Mouse (Mus musculus): ENCODE measurements around the gene Gsc2. TPM values are rescaled to one million over a fixed set of nuclear protein-coding genes. Genes with fewer than 3 reads are reported as not detected.
"Not testable (repeated sequence)": the region's sequence is repeated elsewhere in the genome, so short reads cannot be mapped to it uniquely, and the experiment has no call there.

Gene Gsc2
- polyA plus RNA-seq (2015; fragmentation: Nextera tagmentation; extraction: Ambion mirVana): 0.70 and 1.4 TPM in 2 replicates

DNA sequence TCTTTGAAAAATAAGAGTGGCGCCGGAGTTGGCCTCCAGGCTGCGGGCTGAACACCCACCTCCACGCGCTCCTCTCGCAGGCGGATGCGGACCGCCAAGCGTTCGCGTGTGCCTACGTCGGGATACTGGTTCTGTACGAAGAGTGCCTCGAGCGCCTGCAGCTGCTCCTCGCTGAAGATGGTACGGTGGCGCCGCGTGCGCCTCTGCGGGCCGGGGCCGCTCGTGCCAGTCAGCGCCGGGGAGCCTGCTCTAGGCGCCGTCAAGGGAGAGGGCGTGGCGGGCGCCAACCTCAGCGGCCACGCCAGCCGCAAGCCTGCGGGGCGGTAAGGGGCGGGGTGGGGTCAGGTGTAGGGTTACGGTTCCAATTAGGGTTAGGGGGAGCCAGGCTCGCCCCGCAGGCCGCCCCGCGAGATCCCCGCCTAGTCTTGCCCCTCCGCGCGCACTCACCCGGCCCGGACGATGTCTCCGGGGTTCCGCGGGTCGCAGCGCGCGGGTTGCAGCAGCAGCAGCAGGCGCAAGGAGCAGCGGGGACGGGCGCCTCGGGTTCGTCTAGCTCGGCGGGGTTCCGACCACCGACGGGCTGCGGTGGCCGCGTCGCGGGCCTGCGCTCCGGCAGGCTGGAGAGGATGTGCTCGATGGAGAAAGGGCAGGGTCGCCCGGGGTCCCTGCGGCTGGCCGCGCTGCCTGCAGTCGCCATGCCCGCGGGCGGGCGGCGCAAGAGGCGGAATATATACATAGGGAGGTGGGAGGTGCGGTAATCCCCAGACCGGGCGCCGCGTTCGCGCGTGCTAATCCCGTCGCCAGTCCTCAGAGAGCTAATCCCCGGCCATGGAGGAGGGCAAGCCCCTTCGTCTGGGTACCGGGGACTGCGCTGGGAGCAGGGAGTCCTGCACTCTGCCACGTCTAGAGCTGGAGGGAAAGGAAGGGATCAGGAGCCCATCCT lies at the start of gene Gsc2:
Gene Gsc2 (minus strand): TSS at position 753 of the 943 bp plus-strand sequence.
- peak within 1 kb of the TSS; percentile 56 for H3K4me2 ChIP-seq (ENCODE audit: low read length)
- peak within 1 kb of the TSS; percentile 51 for H3K9ac ChIP-seq (ENCODE audit: low read depth, low read length)
- H3K27me3 ChIP-seq (replicated peaks; ENCODE audit: control insufficient read depth, insufficient read depth, low read length): peaks cover 47% of the 10 kb centered on the region
- no peaks in the 10 kb centered on the region for H3K36me3 ChIP-seq (ENCODE audit: control insufficient read depth, insufficient read depth, low read length)
- H3K4me3 ChIP-seq (ENCODE audit: low read length): peak within 1 kb of the TSS; percentile 39
- peaks cover 15% of the 10 kb centered on the region for H3K4me1 ChIP-seq (ENCODE audit: control insufficient read depth, insufficient read depth, low read depth, low read length)
- H3K9me3 ChIP-seq (ENCODE audit: control insufficient read depth, low read length): no peaks in the 10 kb centered on the region
- H3K27ac ChIP-seq (ENCODE audit: low read depth, low read length): no peak within 1 kb of the TSS
- WGBS: under 1% methylated on average over 93 of the region's 106 CpGs
- no peak for ATAC-seq

DNA sequence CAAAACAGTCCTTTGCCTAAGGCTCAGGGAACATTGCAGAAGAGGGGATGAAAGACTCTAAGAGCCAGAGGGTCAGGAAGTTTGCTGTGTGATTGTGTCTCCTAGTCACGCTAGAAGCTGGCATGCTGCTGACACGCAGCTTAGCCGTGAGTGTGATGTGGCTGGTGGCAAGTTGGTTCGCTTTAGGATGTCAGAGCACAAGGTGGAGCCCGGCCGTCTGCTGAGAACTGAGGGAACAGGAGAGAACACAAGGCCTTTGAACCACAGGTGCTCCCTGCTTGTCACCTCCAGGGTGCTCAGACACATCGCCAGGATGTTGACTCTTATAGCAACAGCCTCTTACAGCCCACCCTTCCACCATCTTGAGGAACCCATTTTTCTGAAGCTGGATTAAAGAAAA lies 47.2 kb upstream of the Gsc2 start:
- Histone ChIP-seq H3K9me3 (ENCODE audit: control insufficient read depth, low read length) (no peaks in the 10 kb centered on the region), H3K27ac (ENCODE audit: low read depth, low read length) (no peak overlapping the region), H3K4me2 (ENCODE audit: low read length) (no peak overlapping the region), H3K4me3 (ENCODE audit: low read length) (no peak overlapping the region), H3K27me3 (replicated peaks; ENCODE audit: control insufficient read depth, insufficient read depth, low read length) (no peaks in the 10 kb centered on the region), H3K9ac (ENCODE audit: low read depth, low read length) (no peak overlapping the region), H3K4me1 (ENCODE audit: control insufficient read depth, insufficient read depth, low read depth, low read length) (no peaks in the 10 kb centered on the region), H3K36me3 (ENCODE audit: control insufficient read depth, insufficient read depth, low read length) (no peaks in the 10 kb centered on the region)
- no peak for ATAC-seq
- 87% methylated on average over 7 of the region's 7 CpGs for WGBS

DNA sequence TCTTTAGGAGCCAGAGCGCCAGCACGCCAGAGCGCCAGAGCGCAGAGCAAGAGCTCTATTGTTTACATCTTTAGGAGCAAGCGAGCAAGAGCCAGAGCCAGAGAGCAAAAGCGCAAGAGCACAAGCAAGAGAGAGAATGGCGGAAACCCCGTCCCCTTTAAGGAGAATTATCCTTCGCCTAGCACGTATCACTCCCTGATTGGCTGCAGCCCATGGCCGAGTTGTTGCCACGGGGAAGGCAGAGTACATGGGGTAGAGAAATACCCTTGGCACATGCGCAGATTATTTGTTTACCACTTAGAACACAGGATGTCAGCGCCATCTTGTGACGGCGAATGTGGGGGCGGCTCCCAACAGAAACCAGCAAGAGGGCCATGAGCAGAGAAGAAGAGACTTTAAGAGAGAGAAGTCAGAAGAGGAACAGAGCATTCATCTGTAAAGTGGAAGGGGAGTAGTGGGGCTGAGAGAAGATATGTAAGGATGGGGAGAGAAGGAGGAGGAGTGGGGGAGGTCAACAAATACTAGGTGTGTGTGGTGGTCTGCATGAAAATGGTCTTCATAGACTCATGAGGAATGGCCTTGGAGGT lies 41.3 kb upstream of the Gsc2 start:
- not testable (repeated sequence) for ATAC-seq; H3K4me1 ChIP-seq (ENCODE audit: control insufficient read depth, insufficient read depth, low read depth, low read length); H3K36me3 ChIP-seq (ENCODE audit: control insufficient read depth, insufficient read depth, low read length); H3K4me3 ChIP-seq (ENCODE audit: low read length); H3K27me3 ChIP-seq (replicated peaks; ENCODE audit: control insufficient read depth, insufficient read depth, low read length); H3K9me3 ChIP-seq (ENCODE audit: control insufficient read depth, low read length); H3K4me2 ChIP-seq (ENCODE audit: low read length); H3K9ac ChIP-seq (ENCODE audit: low read depth, low read length); H3K27ac ChIP-seq (ENCODE audit: low read depth, low read length)
- WGBS: 93% methylated on average over 16 of the region's 17 CpGs

- WGBS: 87% methylated on average over 3 of the region's 4 CpGs
- H3K4me2 ChIP-seq (ENCODE audit: low read length): no peak overlapping the region
- H3K4me3 ChIP-seq (ENCODE audit: low read length): no peak overlapping the region
- H3K9ac ChIP-seq (ENCODE audit: low read depth, low read length): no peak overlapping the region
- H3K36me3 ChIP-seq (ENCODE audit: control insufficient read depth, insufficient read depth, low read length): no peaks in the 10 kb centered on the region
- H3K9me3 ChIP-seq (ENCODE audit: control insufficient read depth, low read length): no peaks in the 10 kb centered on the region
- H3K4me1 ChIP-seq (ENCODE audit: control insufficient read depth, insufficient read depth, low read depth, low read length): no peaks in the 10 kb centered on the region; the same call in 1 of the 2 replicates
- no peaks in the 10 kb centered on the region for H3K27me3 ChIP-seq (replicated peaks; ENCODE audit: control insufficient read depth, insufficient read depth, low read length)
- no peak overlapping the region for H3K27ac ChIP-seq (ENCODE audit: low read depth, low read length)
- no peak for ATAC-seq
Measured at GRCm38 (mm10) chr16:17951618-17952017, 36.8 kb upstream of the Gsc2 start.

DNA sequence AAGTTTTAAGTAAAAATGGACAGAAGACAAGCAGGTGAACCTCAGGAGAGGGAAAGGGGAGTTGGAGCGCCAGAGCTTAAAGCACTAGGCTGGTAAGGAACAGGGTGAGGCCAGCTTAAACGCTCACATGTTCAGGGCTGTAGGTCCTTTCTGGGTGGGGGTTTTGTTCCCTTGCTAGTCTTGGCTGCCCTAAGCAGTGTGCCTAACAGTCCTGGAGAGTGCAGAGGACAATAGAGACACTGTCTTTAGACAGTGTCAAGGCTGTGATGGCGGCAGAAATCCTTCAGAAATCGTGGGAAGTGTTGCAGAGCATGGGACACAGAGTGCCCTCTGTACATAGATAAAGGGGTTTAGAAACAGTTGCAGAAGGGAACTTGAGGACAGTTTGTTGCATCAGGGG lies 35.2 kb upstream of the Gsc2 start:
- Histone ChIP-seq H3K4me1 (ENCODE audit: control insufficient read depth, insufficient read depth, low read depth, low read length) (no peaks in the 10 kb centered on the region; the same call in 1 of the 2 replicates), H3K27ac (ENCODE audit: low read depth, low read length) (no peak overlapping the region), H3K4me2 (ENCODE audit: low read length) (no peak overlapping the region), H3K36me3 (ENCODE audit: control insufficient read depth, insufficient read depth, low read length) (no peaks in the 10 kb centered on the region), H3K27me3 (replicated peaks; ENCODE audit: control insufficient read depth, insufficient read depth, low read length) (no peaks in the 10 kb centered on the region), H3K9me3 (ENCODE audit: control insufficient read depth, low read length) (no peaks in the 10 kb centered on the region), H3K4me3 (ENCODE audit: low read length) (no peak overlapping the region), H3K9ac (ENCODE audit: low read depth, low read length) (no peak overlapping the region)
- ATAC-seq: 0 out of 2 replicates have a peak, but pooled peaks have one; percentile 42
- 32% methylated on average over 4 of the region's 4 CpGs for WGBS

DNA sequence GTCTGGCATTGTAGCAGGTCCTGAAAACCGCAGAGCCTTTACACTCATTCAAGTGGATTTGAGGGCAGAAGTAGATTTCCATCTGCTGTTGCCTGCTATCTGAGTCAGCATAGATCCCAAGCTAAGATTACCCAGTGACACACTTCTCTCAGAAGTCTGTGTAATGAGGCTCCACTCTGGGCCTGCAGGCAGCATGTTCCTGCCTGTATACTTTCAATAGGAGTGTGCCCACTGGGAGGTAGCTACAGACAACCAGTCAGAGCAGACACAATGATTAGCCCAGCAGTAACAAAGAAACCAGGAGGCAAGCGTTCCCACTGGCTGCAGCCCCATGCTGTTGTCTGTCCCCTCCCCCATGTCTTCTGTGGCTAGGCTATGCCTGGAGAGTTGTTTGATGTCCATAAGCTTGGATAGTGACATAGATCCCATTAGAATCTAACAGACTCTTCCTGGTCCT lies 34.6 kb upstream of the Gsc2 start:
- no peak overlapping the region for H3K4me3 ChIP-seq (ENCODE audit: low read length)
- WGBS: 24% methylated on average over 2 of the region's 2 CpGs
- H3K27me3 ChIP-seq (replicated peaks; ENCODE audit: control insufficient read depth, insufficient read depth, low read length): no peaks in the 10 kb centered on the region
- H3K27ac ChIP-seq (ENCODE audit: low read depth, low read length): no peak overlapping the region
- no peak overlapping the region for H3K9ac ChIP-seq (ENCODE audit: low read depth, low read length)
- no peak overlapping the region for H3K4me2 ChIP-seq (ENCODE audit: low read length)
- no peaks in the 10 kb centered on the region; the same call in 1 of the 2 replicates for H3K4me1 ChIP-seq (ENCODE audit: control insufficient read depth, insufficient read depth, low read depth, low read length)
- H3K36me3 ChIP-seq (ENCODE audit: control insufficient read depth, insufficient read depth, low read length): no peaks in the 10 kb centered on the region
- no peaks in the 10 kb centered on the region for H3K9me3 ChIP-seq (ENCODE audit: control insufficient read depth, low read length)
- ATAC-seq: peak; percentile 60

DNA sequence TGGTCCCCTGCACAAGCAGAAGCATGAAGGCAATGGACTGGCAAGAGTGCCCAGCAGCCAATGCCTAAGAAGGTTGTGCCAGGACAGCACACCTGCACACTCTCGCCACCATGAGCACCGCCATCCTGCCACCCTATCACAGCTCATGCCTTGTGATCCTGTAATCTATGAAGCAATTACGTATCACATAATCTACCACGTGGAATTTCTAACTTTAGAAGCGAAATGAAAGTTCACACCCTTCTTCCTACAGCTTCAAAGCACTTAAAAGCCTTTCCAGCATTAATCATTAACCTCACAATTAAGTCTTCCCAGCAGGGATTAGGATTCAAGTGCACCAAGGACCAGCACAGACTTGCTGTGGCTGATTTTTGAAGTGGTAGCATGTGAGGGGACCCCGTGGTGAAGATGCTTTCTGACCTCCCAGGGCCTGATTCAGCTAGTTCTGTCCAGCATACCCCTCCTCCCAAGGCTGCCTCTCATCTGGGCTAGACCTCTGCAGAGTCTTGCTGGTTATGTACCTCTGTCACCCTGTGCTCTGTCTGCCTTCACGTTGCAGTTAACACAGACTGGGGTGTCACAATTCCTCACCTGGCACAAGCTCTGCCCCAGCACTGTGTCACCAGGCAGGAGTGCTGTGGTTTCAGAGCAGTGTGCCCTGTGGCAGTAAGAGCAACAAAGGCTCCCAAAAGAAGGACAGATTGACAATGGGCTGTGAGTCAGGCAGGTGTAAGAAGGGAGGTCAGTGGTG lies 30.4 kb upstream of the Gsc2 start:
- WGBS: 61% methylated on average over 7 of the region's 7 CpGs
- H3K4me2 ChIP-seq (ENCODE audit: low read length): no peak overlapping the region
- peak overlapping the region; percentile 13; the same call in 1 of the 2 replicates for H3K9ac ChIP-seq (ENCODE audit: low read depth, low read length)
- no peaks in the 10 kb centered on the region for H3K9me3 ChIP-seq (ENCODE audit: control insufficient read depth, low read length)
- H3K4me1 ChIP-seq (ENCODE audit: control insufficient read depth, insufficient read depth, low read depth, low read length): no peaks in the 10 kb centered on the region; the same call in 1 of the 2 replicates
- H3K4me3 ChIP-seq (ENCODE audit: low read length): no peak overlapping the region
- H3K27me3 ChIP-seq (replicated peaks; ENCODE audit: control insufficient read depth, insufficient read depth, low read length): no peaks in the 10 kb centered on the region
- no peak overlapping the region for H3K27ac ChIP-seq (ENCODE audit: low read depth, low read length)
- no peak for ATAC-seq
- H3K36me3 ChIP-seq (ENCODE audit: control insufficient read depth, insufficient read depth, low read length): no peaks in the 10 kb centered on the region

- no peaks in the 10 kb centered on the region for H3K36me3 ChIP-seq (ENCODE audit: control insufficient read depth, insufficient read depth, low read length)
- H3K27me3 ChIP-seq (replicated peaks; ENCODE audit: control insufficient read depth, insufficient read depth, low read length): no peaks in the 10 kb centered on the region
- 63% methylated on average over 8 of the region's 8 CpGs for WGBS
Measured at GRCm38 (mm10) chr16:17943466-17943865, 28.6 kb upstream of the Gsc2 start.

More at GRCm38 (mm10) chr16:17943466-17943865, 28.6 kb upstream of the Gsc2 start:
- Histone ChIP-seq H3K9me3 (ENCODE audit: control insufficient read depth, low read length) (no peaks in the 10 kb centered on the region), H3K4me2 (ENCODE audit: low read length) (no peak overlapping the region), H3K9ac (ENCODE audit: low read depth, low read length) (no peak overlapping the region), H3K27ac (ENCODE audit: low read depth, low read length) (no peak overlapping the region), H3K4me3 (ENCODE audit: low read length) (no peak overlapping the region), H3K4me1 (ENCODE audit: control insufficient read depth, insufficient read depth, low read depth, low read length) (no peaks in the 10 kb centered on the region; the same call in 1 of the 2 replicates)
- no peak for ATAC-seq
